Mouse (Mus musculus) MEL (cell line): Measurements from ENCODE around the gene Ctnnd2.

Experiments
- CHD1 ChIP-seq: IDR thresholded peaks from 2 replicates; pipeline ENCODE4 v1.6.1; 2012; ENCODE audit warnings: low read depth, mild to moderate bottlenecking, inconsistent platforms, low read length, improper control_type of control experiment
- CTCF ChIP-seq, 3 experiments: IDR thresholded peaks in 2 of 3; conservative IDR thresholded peaks in 1 of 3; 2 replicates each; pipeline ENCODE4 v1.5.1; 2011 to 2012; ENCODE audit warnings: low read length in 3 of 3, low read depth in 2 of 3, mild to moderate bottlenecking in 2 of 3, improper control_type of control experiment in 1 of 3, inconsistent platforms in 1 of 3, mixed read lengths in 1 of 3, moderate library complexity in 1 of 3; ENCODE audit not compliant: control insufficient read depth in 1 of 3, insufficient read depth in 1 of 3, poor library complexity in 1 of 3, severe bottlenecking in 1 of 3
- E2F4 ChIP-seq: IDR thresholded peaks from 2 replicates; pipeline ENCODE4 v1.6.1; 2011; ENCODE audit warnings: low read depth, low read length, improper control_type of control experiment, borderline replicate concordance
- GABPA ChIP-seq: IDR thresholded peaks from 2 replicates; pipeline ENCODE4 v1.6.1; 2012; ENCODE audit warnings: low read depth, mild to moderate bottlenecking, inconsistent platforms, low read length, improper control_type of control experiment, moderate library complexity
- NRF1 ChIP-seq: IDR thresholded peaks from 2 replicates; pipeline ENCODE4 v1.6.1; 2014; ENCODE audit warnings: low read depth, mild to moderate bottlenecking, inconsistent platforms, low read length, improper control_type of control experiment, moderate library complexity; ENCODE audit not compliant: poor library complexity, insufficient read depth, severe bottlenecking
- POLR2A ChIP-seq, 2 experiments: IDR thresholded peaks; 2 replicates each; pipeline ENCODE4 v1.6.1; 2011 to 2012; ENCODE audit warnings: low read length in 2 of 2, mild to moderate bottlenecking in 2 of 2, control low read depth in 1 of 2, improper control_type of control experiment in 1 of 2, low read depth in 1 of 2, moderate library complexity in 1 of 2; ENCODE audit not compliant: control insufficient read depth in 1 of 2, insufficient read depth in 1 of 2, poor library complexity in 1 of 2
- POLR2AphosphoS2 ChIP-seq: IDR thresholded peaks from 2 replicates; pipeline ENCODE4 v1.6.1; 2011; ENCODE audit warnings: low read length, improper control_type of control experiment
- RAD21 ChIP-seq: IDR thresholded peaks from 2 replicates; pipeline ENCODE4 v1.6.1; 2011; ENCODE audit warnings: mild to moderate bottlenecking, low read depth, low read length, improper control_type of control experiment
- TCF12 ChIP-seq: IDR thresholded peaks from 2 replicates; pipeline ENCODE4 v1.6.1; 2014; ENCODE audit warnings: low read depth, mild to moderate bottlenecking, inconsistent platforms, low read length, improper control_type of control experiment, moderate library complexity

DNA sequence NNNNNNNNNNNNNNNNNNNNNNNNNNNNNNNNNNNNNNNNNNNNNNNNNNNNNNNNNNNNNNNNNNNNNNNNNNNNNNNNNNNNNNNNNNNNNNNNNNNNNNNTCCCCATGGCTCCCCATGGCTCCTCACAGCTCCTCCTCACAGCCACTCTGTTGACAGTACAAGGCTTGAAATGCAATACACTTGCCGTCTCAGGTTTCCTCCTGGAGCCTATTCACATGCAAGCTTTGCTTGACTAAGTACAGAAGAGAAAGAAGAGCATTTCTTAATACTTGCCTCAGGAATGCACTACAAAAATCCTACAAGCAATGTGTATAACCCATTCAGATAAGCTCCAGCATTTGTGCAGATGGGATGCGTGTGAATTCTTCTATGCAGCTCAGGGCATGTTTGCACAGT, 20.2 kb upstream of the Ctnnd2 start:
- TF ChIP-seq E2F4, result no peak
- no peak for TF ChIP-seq CTCF (IDR thresholded peaks at IDR 0.05 in 2 of 3, conservative IDR thresholded peaks at IDR 0.05 in 1 of 3; ENCODE audit: control insufficient read depth in 1 of 3, insufficient read depth in 1 of 3, low read depth in 2 of 3, low read length in 3 of 3, poor library complexity in 1 of 3, severe bottlenecking in 1 of 3)
- TF ChIP-seq POLR2AphosphoS2, result no peak
- no peak for TF ChIP-seq CHD1
- no peak for TF ChIP-seq POLR2A (IDR thresholded peaks at IDR 0.05; ENCODE audit: control insufficient read depth in 1 of 2, insufficient read depth in 1 of 2, low read depth in 1 of 2, low read length in 2 of 2, poor library complexity in 1 of 2)
- TF ChIP-seq RAD21, result no peak
- TF ChIP-seq GABPA, result no peak
- TF ChIP-seq NRF1, result no peak
- TF ChIP-seq TCF12, result no peak
